ENCODE assay signal across 20 mouse cellular contexts in the genomic region with DNA sequence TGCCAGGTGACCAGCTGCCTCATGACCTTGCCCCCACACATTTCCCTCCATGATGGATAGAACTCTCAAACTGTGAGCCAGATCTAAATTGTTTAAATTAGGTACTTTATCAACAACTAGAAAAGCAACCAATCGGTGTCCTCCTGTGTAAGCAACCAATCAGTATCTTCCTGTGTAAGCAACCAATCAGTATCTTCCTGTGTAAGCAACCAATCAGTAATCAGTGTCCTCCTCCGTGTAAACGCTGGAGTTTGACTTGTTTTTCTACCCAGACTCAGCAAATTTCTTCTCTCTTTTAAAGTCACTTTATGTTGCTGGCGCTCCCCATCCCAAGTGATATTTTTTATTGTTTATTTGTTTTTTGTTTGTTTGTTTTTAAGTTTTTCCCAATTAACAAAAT.
A peak's percentile ranks its signal among the peaks of the same experiment; 100 is the strongest.
DNase-seq lines count a peak whose midpoint lies in the region; ATAC-seq and TF ChIP-seq lines count a peak whose summit lies in the region.
"Had no signal": no experiment of that assay in that cellular context is flagged by ENCODE, and none has a peak within 500 bp of the region (broad histone marks: within the 10 kb centered on the region; RNA-seq: fewer than 3 reads in every experiment).

No protein-coding gene starts in this region.

- WGBS in forebrain, embryonic 10.5 days: 83% methylated on average over 4 of the region's 4 CpGs
- WGBS in forebrain, postnatal 0 days: 41% methylated on average over 4 of the region's 4 CpGs
- WGBS in midbrain, embryonic 12.5 days: 74% methylated on average over 4 of the region's 4 CpGs
- WGBS in midbrain, embryonic 15.5 days: 64% methylated on average over 4 of the region's 4 CpGs
- WGBS in forebrain, embryonic 11.5 days: 59% methylated on average over 4 of the region's 4 CpGs
- 40% methylated on average over 4 of the region's 4 CpGs for WGBS in forebrain, embryonic 15.5 days

- ATAC-seq in forebrain, postnatal 0 days: no peak
- peak; percentile 60; the same call in 1 of the 2 replicates for ATAC-seq in midbrain, embryonic 12.5 days (ENCODE audit: low FRiP score, low read depth)
- no peak for ATAC-seq in midbrain, embryonic 15.5 days (replicated peaks)
- peak; percentile 77 for ATAC-seq in forebrain, embryonic 11.5 days (replicated peaks; ENCODE audit: low FRiP score)
- ATAC-seq in forebrain, embryonic 15.5 days (replicated peaks): 0 out of 2 replicates have a peak, but pooled peaks have one; percentile 21
- ATAC-seq: CD4-positive, CD25-positive, alpha-beta regulatory T cell, adult 4 months had no signal

- no peak for TF ChIP-seq CTCF in forebrain, postnatal 0 days (IDR thresholded peaks at IDR 0.05; ENCODE audit: low read depth)

- peak overlapping the region; percentile 41; the same call in 1 of the 2 replicates for H3K27ac ChIP-seq in forebrain, embryonic 10.5 days
- no peak overlapping the region for H3K27ac ChIP-seq in forebrain, postnatal 0 days (ENCODE audit: low read depth, low read length)
- peak overlapping the region; percentile 73; the same call in 1 of the 2 replicates for H3K27ac ChIP-seq in midbrain, embryonic 12.5 days (replicated peaks)
- H3K27ac ChIP-seq in midbrain, embryonic 15.5 days: no peak overlapping the region
- H3K27ac ChIP-seq in forebrain, embryonic 11.5 days (ENCODE audit: low read depth, low read length): no peak overlapping the region
- H3K27ac ChIP-seq in forebrain, embryonic 15.5 days (replicated peaks): no peak overlapping the region
- H3K27ac ChIP-seq: embryonic facial prominence, embryonic 10.5 days; gastrocnemius, adult 2 months had no signal

- no peak overlapping the region for H3K4me2 ChIP-seq in forebrain, postnatal 0 days (ENCODE audit: low read depth)
- H3K4me2 ChIP-seq in midbrain, embryonic 12.5 days (replicated peaks): 0 out of 2 replicates have a peak overlapping the region, but pooled peaks have one; percentile 11
- no peak overlapping the region for H3K4me2 ChIP-seq in midbrain, embryonic 15.5 days
- no peak overlapping the region; the same call in 1 of the 2 replicates for H3K4me2 ChIP-seq in forebrain, embryonic 11.5 days (ENCODE audit: low read depth, low read length, severe bottlenecking)
- H3K4me2 ChIP-seq in forebrain, embryonic 15.5 days (replicated peaks): 0 out of 2 replicates have a peak overlapping the region, but pooled peaks have one; percentile 1
- H3K4me2 ChIP-seq: heart, embryonic 12.5 days; hindbrain, embryonic 13.5 days had no signal

- DNase-seq in forebrain, embryonic 10.5 days (ENCODE audit: extremely low spot score, low spot score): no peak
- DNase-seq in forebrain, postnatal 0 days: no peak
- DNase-seq in forebrain, embryonic 11.5 days (ENCODE audit: low spot score): no peak
- DNase-seq in natural killer cell, adult 2 months (ENCODE audit: low spot score in 2 of 2): no peak
- DNase-seq: adrenal gland, adult 8-10 months; adrenal gland, postnatal 36 days; B cell, adult 2 months; cerebellum, adult 2 months; cerebellum, postnatal 10 days; gastrocnemius, adult 2 months; gastrocnemius, postnatal 25 days had no signal

- no peak overlapping the region for H3K9ac ChIP-seq in forebrain, postnatal 0 days
- no peak overlapping the region for H3K9ac ChIP-seq in midbrain, embryonic 12.5 days (replicated peaks)
- no peak overlapping the region for H3K9ac ChIP-seq in midbrain, embryonic 15.5 days
- no peak overlapping the region for H3K9ac ChIP-seq in forebrain, embryonic 11.5 days (ENCODE audit: low read length)
- H3K9ac ChIP-seq in forebrain, embryonic 15.5 days (replicated peaks): no peak overlapping the region
- H3K9ac ChIP-seq: heart, embryonic 12.5 days; hindbrain, embryonic 13.5 days had no signal

- peaks cover 39% of the 10 kb centered on the region for H3K4me1 ChIP-seq in forebrain, embryonic 10.5 days
- no peaks in the 10 kb centered on the region for H3K4me1 ChIP-seq in forebrain, postnatal 0 days (ENCODE audit: insufficient read depth)
- peaks cover 33% of the 10 kb centered on the region for H3K4me1 ChIP-seq in midbrain, embryonic 12.5 days
- H3K4me1 ChIP-seq in midbrain, embryonic 15.5 days: peaks cover 24% of the 10 kb centered on the region
- peaks cover 5% of the 10 kb centered on the region; the same call in 1 of the 2 replicates for H3K4me1 ChIP-seq in forebrain, embryonic 11.5 days (replicated peaks; ENCODE audit: control insufficient read depth, insufficient read depth, low read length)
- H3K4me1 ChIP-seq in forebrain, embryonic 15.5 days: peaks cover 15% of the 10 kb centered on the region
- H3K4me1 ChIP-seq: embryonic facial prominence, embryonic 10.5 days had no signal

- H3K36me3 ChIP-seq in forebrain, embryonic 10.5 days (replicated peaks): no peaks in the 10 kb centered on the region
- no peaks in the 10 kb centered on the region for H3K36me3 ChIP-seq in forebrain, postnatal 0 days (ENCODE audit: insufficient read depth)
- H3K36me3 ChIP-seq in midbrain, embryonic 12.5 days: no peaks in the 10 kb centered on the region
- no peaks in the 10 kb centered on the region for H3K36me3 ChIP-seq in midbrain, embryonic 15.5 days (replicated peaks)
- H3K36me3 ChIP-seq in forebrain, embryonic 11.5 days (ENCODE audit: control insufficient read depth, insufficient read depth, low read length): no peaks in the 10 kb centered on the region
- no peaks in the 10 kb centered on the region for H3K36me3 ChIP-seq in forebrain, embryonic 15.5 days
- H3K36me3 ChIP-seq: embryonic facial prominence, embryonic 10.5 days; G1E; heart, embryonic 12.5 days; hindbrain, embryonic 13.5 days had no signal

- H3K9me3 ChIP-seq in forebrain, embryonic 10.5 days: no peaks in the 10 kb centered on the region
- no peaks in the 10 kb centered on the region for H3K9me3 ChIP-seq in forebrain, postnatal 0 days (ENCODE audit: low read length)
- no peaks in the 10 kb centered on the region for H3K9me3 ChIP-seq in midbrain, embryonic 12.5 days
- no peaks in the 10 kb centered on the region for H3K9me3 ChIP-seq in midbrain, embryonic 15.5 days
- no peaks in the 10 kb centered on the region for H3K9me3 ChIP-seq in forebrain, embryonic 11.5 days (ENCODE audit: control insufficient read depth, low read length)
- H3K9me3 ChIP-seq in forebrain, embryonic 15.5 days: no peaks in the 10 kb centered on the region
- H3K9me3 ChIP-seq: embryonic facial prominence, embryonic 10.5 days; G1E; heart, embryonic 12.5 days; hindbrain, embryonic 13.5 days had no signal

- peaks cover 9% of the 10 kb centered on the region; the same call in 1 of the 2 replicates for H3K27me3 ChIP-seq in forebrain, embryonic 10.5 days (ENCODE audit: poor library complexity, severe bottlenecking)
- H3K27me3 ChIP-seq in forebrain, postnatal 0 days (ENCODE audit: insufficient read depth, low read length): no peaks in the 10 kb centered on the region
- H3K27me3 ChIP-seq in midbrain, embryonic 12.5 days: no peaks in the 10 kb centered on the region
- H3K27me3 ChIP-seq in midbrain, embryonic 15.5 days (replicated peaks): no peaks in the 10 kb centered on the region
- no peaks in the 10 kb centered on the region for H3K27me3 ChIP-seq in forebrain, embryonic 11.5 days (ENCODE audit: control insufficient read depth, insufficient read depth, low read length)
- no peaks in the 10 kb centered on the region for H3K27me3 ChIP-seq in forebrain, embryonic 15.5 days
- H3K27me3 ChIP-seq: heart, embryonic 12.5 days; hindbrain, embryonic 13.5 days had no signal

- H3K4me3 ChIP-seq in forebrain, embryonic 10.5 days: no peak overlapping the region
- H3K4me3 ChIP-seq in forebrain, postnatal 0 days (ENCODE audit: low read depth, low read length): no peak overlapping the region
- no peak overlapping the region for H3K4me3 ChIP-seq in midbrain, embryonic 12.5 days
- no peak overlapping the region for H3K4me3 ChIP-seq in midbrain, embryonic 15.5 days
- H3K4me3 ChIP-seq in forebrain, embryonic 11.5 days (ENCODE audit: low read depth, low read length): no peak overlapping the region
- no peak overlapping the region for H3K4me3 ChIP-seq in forebrain, embryonic 15.5 days
- H3K4me3 ChIP-seq: embryonic facial prominence, embryonic 10.5 days; erythroblast, embryonic 14.5 days; gastrocnemius, adult 2 months; heart, embryonic 12.5 days; hindbrain, embryonic 13.5 days had no signal

Comparison
In these comparisons a context has a peak if more than half of its experiments do, and no peak if none do; other contexts are left out.
1. H3K27ac ChIP-seq: peak in forebrain, embryonic 10.5 days (single experiment) and midbrain, embryonic 12.5 days (single experiment); none in forebrain, postnatal 0 days (single experiment), midbrain, embryonic 15.5 days (single experiment), forebrain, embryonic 11.5 days (single experiment) and forebrain, embryonic 15.5 days (single experiment).
2. ATAC-seq: peak in midbrain, embryonic 12.5 days (single experiment), forebrain, embryonic 11.5 days (single experiment) and forebrain, embryonic 15.5 days (single experiment); none in forebrain, postnatal 0 days (single experiment) and midbrain, embryonic 15.5 days (single experiment).
3. H3K4me2 ChIP-seq: peak in midbrain, embryonic 12.5 days (single experiment) and forebrain, embryonic 15.5 days (single experiment); none in forebrain, postnatal 0 days (single experiment), midbrain, embryonic 15.5 days (single experiment) and forebrain, embryonic 11.5 days (single experiment).